ENCODE assay signal across 16 mouse cellular contexts in the genomic region with DNA sequence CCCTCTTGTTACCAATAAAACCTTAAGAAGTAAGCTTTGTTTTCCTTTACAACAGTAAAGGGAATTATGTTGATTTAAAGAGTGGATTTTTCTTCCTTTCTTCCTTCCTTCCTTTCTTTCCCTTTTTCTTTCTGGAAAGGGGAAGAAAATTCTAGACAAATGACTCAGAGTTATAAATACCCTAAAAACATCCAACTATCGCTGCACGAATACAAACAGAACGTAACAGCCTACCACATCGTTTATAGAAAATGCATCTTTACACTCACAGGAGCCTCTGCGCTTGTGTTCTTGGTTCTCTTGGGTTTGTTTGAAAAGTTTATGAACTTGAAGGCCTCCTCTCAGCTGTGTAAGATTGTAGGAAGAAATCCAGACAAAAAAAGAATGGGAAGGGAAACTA.
DNase-seq lines count a peak whose midpoint lies in the region; ATAC-seq and TF ChIP-seq lines count a peak whose summit lies in the region.
"Had no signal": no experiment of that assay in that cellular context is flagged by ENCODE, and none has a peak within 500 bp of the region (broad histone marks: within the 10 kb centered on the region; RNA-seq: fewer than 3 reads in every experiment).

No protein-coding gene starts in this region.

- H3K27me3 ChIP-seq in heart, embryonic 10.5 days (ENCODE audit: insufficient read depth, poor library complexity, severe bottlenecking) = no peaks in the 10 kb centered on the region
- H3K27me3 ChIP-seq in heart, embryonic 11.5 days (ENCODE audit: control insufficient read depth, insufficient read depth, low read length) = no peaks in the 10 kb centered on the region
- H3K27me3 ChIP-seq in lung, embryonic 14.5 days (ENCODE audit: insufficient read depth, low read length) = no peaks in the 10 kb centered on the region
- no peaks in the 10 kb centered on the region for H3K27me3 ChIP-seq in limb, embryonic 11.5 days (ENCODE audit: control insufficient read depth, insufficient read depth, low read length)
- H3K27me3 ChIP-seq in stomach, embryonic 16.5 days (ENCODE audit: control insufficient read depth, insufficient read depth, low read length) = no peaks in the 10 kb centered on the region
- H3K27me3 ChIP-seq: embryonic facial prominence, embryonic 12.5 days; forebrain, embryonic 13.5 days had no signal

- DNase-seq in heart, embryonic 10.5 days (ENCODE audit: low spot score) = no peak
- DNase-seq in lung, embryonic 14.5 days = no peak
- DNase-seq in lung, postnatal 14 days = no peak
- DNase-seq in limb, embryonic 11.5 days (ENCODE audit: low spot score) = no peak
- no peak for DNase-seq in right cerebral cortex, adult 18-20 months
- no peak for DNase-seq in cerebellum, adult 18-20 months
- DNase-seq: cerebellum, adult 11-12 months; kidney, adult 9 months; kidney, postnatal 4 days; lung, postnatal 10 days; retina, postnatal 1 day had no signal

- WGBS in heart, embryonic 10.5 days = 71% methylated on average over 5 of the region's 5 CpGs
- WGBS in heart, embryonic 11.5 days (ENCODE audit: insufficient replicate concordance) = 57% methylated on average over 5 of the region's 5 CpGs
- 26% methylated on average over 5 of the region's 5 CpGs for WGBS in lung, embryonic 14.5 days
- 59% methylated on average over 5 of the region's 5 CpGs for WGBS in limb, embryonic 11.5 days
- 39% methylated on average over 5 of the region's 5 CpGs for WGBS in stomach, embryonic 16.5 days

- no peak overlapping the region for H3K9ac ChIP-seq in heart, embryonic 11.5 days (ENCODE audit: low read depth, low read length)
- no peak overlapping the region for H3K9ac ChIP-seq in lung, embryonic 14.5 days
- H3K9ac ChIP-seq in limb, embryonic 11.5 days (ENCODE audit: low read length) = no peak overlapping the region
- peak overlapping the region; percentile 46; the same call in 1 of the 2 replicates for H3K9ac ChIP-seq in stomach, embryonic 16.5 days (ENCODE audit: low read length)
- H3K9ac ChIP-seq: embryonic facial prominence, embryonic 12.5 days; forebrain, embryonic 13.5 days had no signal

- peak overlapping the region; percentile 17; the same call in 1 of the 2 replicates for H3K27ac ChIP-seq in heart, embryonic 10.5 days
- H3K27ac ChIP-seq in heart, embryonic 11.5 days (ENCODE audit: low read depth, low read length) = no peak overlapping the region
- H3K27ac ChIP-seq in lung, embryonic 14.5 days (ENCODE audit: low read depth) = peak overlapping the region; percentile 60
- H3K27ac ChIP-seq in limb, embryonic 11.5 days (replicated peaks; ENCODE audit: low read depth, low read length) = peak overlapping the region; percentile 17; the same call in 1 of the 2 replicates
- peak overlapping the region; percentile 82 for H3K27ac ChIP-seq in stomach, embryonic 16.5 days (ENCODE audit: low read length)
- H3K27ac ChIP-seq: embryonic facial prominence, embryonic 12.5 days; forebrain, embryonic 13.5 days had no signal

- ATAC-seq in heart, embryonic 11.5 days (replicated peaks; ENCODE audit: insufficient number of reproducible peaks, low FRiP score, low TSS enrichment) = no peak
- ATAC-seq in lung, embryonic 14.5 days (ENCODE audit: insufficient read depth) = no peak
- no peak for ATAC-seq in limb, embryonic 11.5 days (ENCODE audit: insufficient number of reproducible peaks, low FRiP score, low TSS enrichment, low read depth)
- ATAC-seq in stomach, embryonic 16.5 days (ENCODE audit: insufficient read depth, low FRiP score) = no peak
- ATAC-seq: forebrain, embryonic 13.5 days; hindbrain, embryonic 16.5 days had no signal

- TF ChIP-seq CTCF in lung, embryonic 14.5 days (IDR thresholded peaks at IDR 0.05; ENCODE audit: low read depth) = no peak

- no peak overlapping the region for H3K4me3 ChIP-seq in heart, embryonic 10.5 days
- no peak overlapping the region for H3K4me3 ChIP-seq in heart, embryonic 11.5 days (ENCODE audit: low read depth, low read length)
- H3K4me3 ChIP-seq in lung, embryonic 14.5 days (ENCODE audit: low read depth, low read length) = no peak overlapping the region
- H3K4me3 ChIP-seq in limb, embryonic 11.5 days (ENCODE audit: low read depth, low read length) = no peak overlapping the region
- no peak overlapping the region for H3K4me3 ChIP-seq in stomach, embryonic 16.5 days (replicated peaks; ENCODE audit: low read length)
- H3K4me3 ChIP-seq: embryonic facial prominence, embryonic 12.5 days; forebrain, embryonic 13.5 days had no signal

- no peak overlapping the region for H3K4me2 ChIP-seq in heart, embryonic 11.5 days
- no peak overlapping the region for H3K4me2 ChIP-seq in lung, embryonic 14.5 days
- no peak overlapping the region for H3K4me2 ChIP-seq in limb, embryonic 11.5 days (ENCODE audit: low read depth, severe bottlenecking)
- H3K4me2 ChIP-seq in stomach, embryonic 16.5 days (ENCODE audit: low read depth, low read length) = no peak overlapping the region
- H3K4me2 ChIP-seq: embryonic facial prominence, embryonic 12.5 days; forebrain, embryonic 13.5 days had no signal

- no peaks in the 10 kb centered on the region for H3K9me3 ChIP-seq in heart, embryonic 10.5 days
- H3K9me3 ChIP-seq in heart, embryonic 11.5 days (replicated peaks; ENCODE audit: control insufficient read depth, low read length) = no peaks in the 10 kb centered on the region
- H3K9me3 ChIP-seq in lung, embryonic 14.5 days (ENCODE audit: low read depth, low read length) = no peaks in the 10 kb centered on the region
- H3K9me3 ChIP-seq in limb, embryonic 11.5 days (ENCODE audit: control insufficient read depth, low read length) = no peaks in the 10 kb centered on the region
- no peaks in the 10 kb centered on the region for H3K9me3 ChIP-seq in stomach, embryonic 16.5 days (replicated peaks; ENCODE audit: control insufficient read depth, low read length)
- H3K9me3 ChIP-seq: embryonic facial prominence, embryonic 12.5 days; forebrain, embryonic 13.5 days had no signal

- H3K36me3 ChIP-seq in heart, embryonic 10.5 days = peaks cover 53% of the 10 kb centered on the region
- H3K36me3 ChIP-seq in heart, embryonic 11.5 days (ENCODE audit: control insufficient read depth, insufficient read depth, low read length) = peaks cover 24% of the 10 kb centered on the region
- H3K36me3 ChIP-seq in lung, embryonic 14.5 days (ENCODE audit: insufficient read depth) = peaks cover 14% of the 10 kb centered on the region
- peaks cover 10% of the 10 kb centered on the region for H3K36me3 ChIP-seq in limb, embryonic 11.5 days (ENCODE audit: control insufficient read depth, insufficient read depth, low read length)
- peaks cover 8% of the 10 kb centered on the region for H3K36me3 ChIP-seq in stomach, embryonic 16.5 days (ENCODE audit: control insufficient read depth, insufficient read depth, low read length)

- peaks cover 49% of the 10 kb centered on the region for H3K4me1 ChIP-seq in heart, embryonic 10.5 days
- H3K4me1 ChIP-seq in heart, embryonic 11.5 days (ENCODE audit: control insufficient read depth, insufficient read depth, low read length) = peaks cover 52% of the 10 kb centered on the region
- peaks cover 16% of the 10 kb centered on the region for H3K4me1 ChIP-seq in lung, embryonic 14.5 days (ENCODE audit: insufficient read depth)
- peaks cover 7% of the 10 kb centered on the region for H3K4me1 ChIP-seq in limb, embryonic 11.5 days (ENCODE audit: control insufficient read depth, insufficient read depth, low read length)
- H3K4me1 ChIP-seq in stomach, embryonic 16.5 days (ENCODE audit: control insufficient read depth, insufficient read depth, low read length) = peaks cover 18% of the 10 kb centered on the region
